Mouse (Mus musculus) brain, embryonic 18.5 days (tissue): ENCODE measurements around the gene Plxna2.

Experiments
- DNase-seq: peaks from one replicate; pipeline ENCODE4 v3.0.0-alpha.2; 2012; ENCODE audit warnings: low read depth, low spot score

Gene Plxna2

DNA sequence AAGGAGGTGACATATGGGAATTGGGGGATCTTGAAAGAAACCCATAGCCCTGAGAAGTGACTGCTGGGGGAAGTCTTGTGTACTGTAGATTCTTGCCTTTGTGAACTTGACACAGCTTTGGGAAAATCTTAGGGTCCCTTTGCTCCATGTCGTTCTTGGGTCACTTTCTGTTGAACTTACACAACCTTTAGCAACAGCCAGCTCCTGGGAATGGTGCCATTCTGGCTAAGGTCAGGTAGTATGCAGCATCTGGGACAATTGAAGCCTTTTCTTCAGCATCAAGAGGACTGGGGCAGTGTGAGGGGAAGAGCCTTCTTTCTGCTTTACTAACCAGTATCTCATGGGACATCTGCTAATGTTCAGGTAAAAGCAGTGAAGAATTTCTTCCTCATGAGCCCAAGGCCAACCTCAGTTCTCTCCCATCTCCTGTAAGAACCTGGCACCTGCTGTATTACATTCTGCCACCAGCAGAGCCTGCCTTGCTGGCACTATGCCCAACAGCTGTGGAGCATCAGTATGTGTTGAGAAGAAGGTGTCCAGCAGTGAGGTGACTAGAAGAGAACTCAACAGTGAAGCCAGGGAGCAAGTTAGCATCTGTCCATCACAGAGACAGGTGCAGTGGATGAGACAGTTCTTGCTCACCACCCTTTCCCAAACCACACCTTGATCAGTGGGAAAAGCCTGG lies 86.3 kb downstream of the Plxna2 start:
- DNase-seq: no peak

DNA sequence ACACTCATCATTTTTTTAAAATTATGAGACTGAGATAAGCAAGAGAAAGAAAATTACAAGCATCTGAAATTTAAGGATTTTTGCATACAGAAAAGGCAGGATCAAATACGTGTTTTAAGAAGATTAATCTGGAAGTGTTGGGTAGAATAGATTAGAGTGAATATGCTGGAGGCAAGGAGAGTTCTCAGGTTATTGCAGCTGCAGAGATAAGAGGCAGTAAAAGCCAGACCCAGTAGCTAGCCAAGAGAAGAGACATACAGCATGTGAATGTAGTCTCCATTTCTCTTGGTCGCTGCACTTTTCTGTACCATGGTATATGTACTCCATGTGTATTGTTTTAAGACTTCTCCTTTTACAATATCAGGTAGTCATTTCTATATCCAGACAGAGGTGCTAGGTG lies 88.5 kb downstream of the Plxna2 start:
- DNase-seq: no peak

DNA sequence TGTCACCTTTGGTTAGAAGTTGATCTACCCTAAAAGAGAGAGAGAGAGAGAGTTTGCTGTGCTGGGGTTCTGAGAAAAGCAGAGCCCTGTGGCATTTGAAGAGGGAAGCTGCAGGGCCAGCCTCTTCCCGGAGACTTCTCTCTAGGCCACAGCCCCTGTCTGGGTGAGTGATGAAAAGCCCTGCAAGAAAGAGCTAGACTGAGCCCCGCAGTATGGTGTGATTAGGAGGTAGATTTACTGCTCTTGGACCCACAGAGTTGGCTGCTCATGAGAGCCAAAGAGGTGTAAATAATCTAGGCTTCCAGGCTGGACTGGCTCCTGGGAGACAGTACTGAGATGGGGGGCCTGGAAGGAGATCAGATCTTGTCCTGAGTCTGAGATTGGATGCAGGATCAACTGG lies 94.4 kb downstream of the Plxna2 start:
- DNase-seq: no peak

DNA sequence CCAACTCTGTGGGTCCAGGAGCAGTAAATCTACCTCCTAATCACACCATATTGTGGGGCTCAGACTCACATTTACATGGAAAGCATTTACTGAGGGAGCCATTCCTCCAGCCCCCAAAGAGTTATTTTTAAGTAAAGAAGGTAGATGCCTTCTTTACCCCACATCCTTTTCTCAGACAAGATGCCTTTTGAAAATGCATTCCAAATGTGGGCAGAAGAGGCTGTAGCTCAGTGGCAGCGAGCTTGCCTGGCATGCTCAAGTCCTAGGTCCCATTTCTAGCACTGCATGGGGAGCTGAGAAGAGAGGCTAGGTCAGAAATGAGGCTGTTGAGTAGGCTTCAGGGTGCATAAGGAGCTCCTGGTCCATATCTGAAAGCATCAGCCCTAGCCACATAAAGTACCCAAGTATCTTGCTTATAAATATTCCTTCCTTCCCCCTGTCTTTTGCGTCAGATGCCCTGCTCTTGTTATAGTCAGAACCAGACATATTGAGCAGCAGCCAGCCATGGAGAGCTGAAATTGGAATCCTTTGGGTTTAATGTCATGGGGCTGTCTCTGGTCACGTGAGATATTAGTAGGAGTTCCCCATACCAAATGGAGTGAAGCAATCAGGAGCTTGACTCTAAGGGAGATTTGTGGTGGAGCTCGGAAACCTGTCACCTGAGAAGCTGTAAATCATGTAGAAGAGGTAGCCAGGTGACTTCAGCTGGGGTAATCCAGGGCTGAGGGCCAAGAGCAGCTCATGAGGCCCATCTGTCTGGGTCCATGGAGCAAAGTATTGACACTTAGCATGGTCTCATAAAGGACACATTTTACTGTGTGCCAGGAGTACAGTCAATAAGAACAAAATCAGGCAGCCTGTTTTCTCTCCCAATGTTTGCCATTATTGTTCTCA lies 96.4 kb downstream of the Plxna2 start:
- no peak for DNase-seq

DNA sequence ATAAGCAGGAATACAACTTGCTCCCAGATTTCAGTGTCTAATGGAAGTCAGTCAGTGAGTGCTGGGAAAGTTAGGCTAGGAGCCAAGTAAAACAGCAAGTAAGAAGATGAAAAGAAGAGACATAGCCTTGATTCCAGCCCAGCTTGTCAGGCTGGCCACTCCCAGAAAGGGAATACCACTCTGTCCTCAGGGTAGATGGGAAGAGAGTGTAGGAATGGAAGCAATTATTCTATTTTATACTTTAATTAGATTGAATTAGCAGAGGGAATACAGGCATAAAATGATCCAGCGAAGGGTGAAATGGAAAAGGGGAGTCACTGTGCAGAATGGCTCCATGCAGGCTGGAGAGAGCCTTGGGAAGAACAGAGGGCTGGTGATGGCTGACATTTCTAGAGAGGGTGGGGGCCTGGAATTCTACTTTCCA lies 99.4 kb downstream of the Plxna2 start:
- no peak for DNase-seq

DNA sequence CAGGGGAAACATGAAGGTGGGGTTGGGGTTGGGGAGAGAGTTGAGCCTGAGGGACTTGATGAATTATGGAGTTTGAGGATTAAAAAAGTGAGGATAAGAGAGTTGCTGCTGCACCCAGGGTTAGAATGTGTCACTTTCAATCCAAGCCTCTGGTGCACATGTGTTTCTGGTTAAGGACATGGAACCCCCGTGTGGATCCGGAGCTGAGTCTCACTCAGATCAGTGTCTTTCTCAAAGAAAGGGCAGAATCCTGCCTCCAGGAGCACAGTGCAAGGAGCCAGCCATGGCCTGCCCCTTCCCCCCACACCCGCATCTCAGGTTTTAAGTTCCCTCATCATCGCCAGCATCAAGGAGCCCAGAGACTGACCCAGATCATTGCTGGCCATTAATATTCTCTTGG lies 102.4 kb downstream of the Plxna2 start:
- no peak for DNase-seq

DNA sequence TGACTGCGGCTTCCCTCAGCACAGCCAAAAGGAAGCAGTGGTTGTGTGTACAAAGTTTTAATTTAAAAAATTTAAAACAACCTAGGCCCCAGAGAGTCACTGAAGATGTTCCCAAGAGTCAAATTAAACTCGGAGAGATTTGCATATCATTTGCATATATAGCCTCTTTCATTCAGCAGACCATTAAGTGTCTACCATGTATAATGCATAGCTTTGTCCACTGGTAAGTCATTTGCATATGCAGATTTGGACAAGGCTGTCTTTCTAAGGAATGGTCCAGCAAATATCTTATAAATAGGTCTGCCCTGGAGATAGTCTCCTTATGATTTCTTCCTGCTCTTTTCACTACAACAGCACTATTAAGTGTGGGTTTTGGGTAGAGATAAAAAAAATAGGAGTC lies 103.2 kb downstream of the Plxna2 start:
- DNase-seq: no peak

DNA sequence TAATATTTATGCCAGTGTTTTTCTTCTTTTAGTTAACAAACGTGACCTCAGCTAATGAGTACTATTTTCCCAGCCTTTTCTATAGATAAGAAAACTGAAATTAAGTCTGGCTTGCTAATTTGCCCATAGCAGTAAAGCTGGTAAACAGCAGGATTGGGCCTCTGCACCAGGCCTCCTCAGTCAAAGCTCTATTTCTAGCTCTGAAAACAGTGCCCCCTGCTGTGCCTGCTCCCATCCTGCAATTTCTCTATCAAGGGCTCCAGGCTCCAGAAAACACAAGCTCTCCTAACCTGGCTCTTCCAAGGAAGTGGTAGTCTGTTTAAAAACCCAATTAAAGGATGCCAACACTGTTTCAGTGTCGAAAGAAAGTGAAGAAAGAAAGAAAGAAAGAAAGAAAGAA lies 104.3 kb downstream of the Plxna2 start:
- DNase-seq: no peak

DNA sequence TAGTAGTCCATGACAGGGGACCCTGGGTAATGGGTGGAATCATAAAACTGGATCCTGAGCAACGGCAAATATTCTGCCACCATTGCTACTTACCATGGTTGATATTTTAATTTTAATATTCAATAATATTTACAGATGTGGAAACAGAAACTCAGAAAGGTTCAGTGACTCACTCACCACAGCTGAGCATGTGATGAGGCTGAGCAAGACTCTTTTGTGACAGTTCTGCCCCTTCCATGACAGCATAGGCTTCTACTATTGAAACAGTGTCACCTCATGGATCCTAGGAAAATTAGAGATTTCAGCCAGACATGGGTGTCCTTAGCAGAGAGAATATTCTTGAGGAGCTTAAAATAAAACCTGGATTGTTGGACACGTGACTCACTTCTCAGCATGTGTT lies 116.8 kb downstream of the Plxna2 start:
- DNase-seq: no peak

DNA sequence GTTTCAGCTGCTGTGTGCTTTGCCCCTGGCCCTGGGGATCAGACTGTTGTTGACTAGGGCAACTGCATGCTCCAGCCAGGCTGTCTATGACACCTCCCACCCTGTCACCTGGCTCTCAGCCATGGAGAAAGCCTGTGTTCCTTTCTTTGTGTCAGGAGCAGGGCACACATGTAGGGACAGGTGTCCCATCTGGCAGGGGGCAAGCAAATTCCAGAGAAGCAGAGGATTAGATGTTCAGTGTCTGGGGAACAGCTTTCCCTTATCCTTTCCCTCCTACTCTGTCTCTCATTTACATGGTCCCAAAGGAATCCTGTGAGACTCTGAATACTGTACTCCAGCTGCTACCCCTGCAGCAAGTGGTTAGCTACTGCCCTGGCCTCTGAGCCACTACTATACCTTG lies 121.9 kb downstream of the Plxna2 start:
- DNase-seq: no peak

DNA sequence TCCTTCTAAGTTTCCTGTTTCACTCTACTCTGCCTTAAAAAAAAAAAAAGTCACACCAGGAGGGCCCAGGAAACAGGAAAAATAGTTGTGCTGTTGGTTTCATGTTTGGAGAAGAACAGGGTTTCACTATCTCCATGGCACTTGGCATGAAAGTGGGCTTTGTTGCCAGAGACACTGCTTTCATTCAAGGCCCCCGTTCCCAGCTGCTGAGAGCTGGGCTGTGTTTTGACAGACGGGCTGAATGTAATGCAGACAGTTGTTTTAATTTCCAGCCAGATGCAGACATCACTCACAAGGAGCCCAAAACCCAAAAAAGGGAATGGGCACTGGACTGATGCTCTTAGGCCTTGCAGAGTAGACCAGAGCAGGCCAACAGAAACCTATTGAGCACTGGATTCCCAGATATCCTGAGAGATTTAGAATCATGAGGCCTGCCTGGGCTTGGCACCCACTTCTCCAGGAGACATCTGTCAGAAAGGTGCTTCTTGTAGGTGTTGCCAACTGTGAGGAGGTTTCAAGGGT lies 124.9 kb downstream of the Plxna2 start:
- DNase-seq: no peak

DNA sequence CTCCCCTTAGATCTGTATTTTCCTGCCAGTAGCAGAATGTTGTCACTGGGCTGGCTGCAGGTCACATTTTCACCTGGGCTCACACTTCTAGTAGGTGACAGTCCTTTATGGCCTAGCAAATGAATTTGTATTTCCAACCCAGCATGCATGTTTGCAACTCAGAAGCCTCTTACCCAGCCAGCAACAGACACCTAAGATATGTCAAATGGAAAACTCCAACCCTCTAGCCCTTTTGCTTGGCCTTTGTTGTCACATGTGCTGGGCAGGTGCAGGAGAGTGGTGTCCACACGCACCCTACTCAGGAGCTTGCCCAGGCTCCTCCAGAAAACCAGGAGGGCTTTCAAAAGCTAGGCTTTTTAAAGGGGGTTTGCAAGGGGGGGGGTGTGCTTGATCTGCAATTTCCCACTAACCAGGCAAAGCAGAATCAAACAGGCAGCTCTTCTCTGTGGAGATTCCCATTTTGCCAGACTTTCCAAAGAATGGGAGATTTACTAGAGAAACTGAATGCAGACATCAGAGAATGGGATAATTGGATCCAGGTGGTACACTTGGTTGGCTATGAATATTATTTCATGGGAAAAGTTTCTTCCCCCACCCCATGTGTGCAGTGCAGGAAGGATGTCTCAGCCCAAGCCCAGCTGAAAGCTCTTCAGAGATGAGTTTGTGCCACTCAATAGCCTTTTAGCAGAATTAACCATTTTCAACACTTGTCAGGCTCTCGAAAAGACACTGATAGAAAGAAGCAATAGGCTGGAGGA lies 127.3 kb downstream of the Plxna2 start:
- no peak for DNase-seq

DNA sequence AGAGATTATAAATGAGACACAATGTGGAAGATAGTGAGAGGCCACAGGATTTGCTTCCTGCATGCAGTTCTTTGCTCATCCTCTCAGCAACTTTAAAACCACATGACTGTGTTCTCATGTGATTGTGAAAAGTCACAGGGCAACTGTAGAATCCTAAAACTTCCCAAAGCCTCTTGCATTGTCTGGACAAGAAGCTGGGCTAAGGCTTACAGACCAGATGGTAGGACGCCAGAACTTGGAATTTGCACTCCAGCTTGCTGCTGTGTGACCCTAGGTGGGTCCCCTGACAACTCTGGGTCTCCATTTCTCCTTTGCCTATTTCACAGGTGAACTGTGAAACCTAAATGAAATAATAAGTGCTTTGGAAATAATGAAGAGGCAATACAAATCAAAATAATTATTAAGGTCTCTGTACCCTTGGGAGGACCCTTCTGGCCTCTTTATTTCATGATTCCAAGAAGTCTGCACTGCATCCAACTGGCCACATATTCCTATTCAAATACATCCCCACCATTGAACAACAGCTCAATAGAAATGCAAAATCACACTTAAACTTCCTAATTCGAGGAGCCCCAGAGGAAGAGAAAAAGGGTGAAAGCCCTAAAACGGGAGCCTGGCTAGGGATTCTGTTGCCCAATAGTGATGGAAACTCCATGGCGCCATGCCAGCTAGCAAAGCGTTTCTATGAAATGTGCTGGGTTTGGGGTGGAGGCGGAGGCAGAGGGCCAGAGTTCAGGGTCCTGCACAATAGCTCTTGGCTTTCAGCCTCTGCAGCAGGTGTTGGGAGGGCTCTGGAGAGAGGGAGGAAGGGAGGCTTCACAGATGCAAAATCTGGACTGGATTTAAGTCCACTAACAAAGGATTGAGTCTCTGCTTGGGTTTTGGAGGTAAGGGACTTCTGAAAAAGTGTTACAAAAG lies 128.6 kb downstream of the Plxna2 start:
- peak; percentile 74 for DNase-seq

DNA sequence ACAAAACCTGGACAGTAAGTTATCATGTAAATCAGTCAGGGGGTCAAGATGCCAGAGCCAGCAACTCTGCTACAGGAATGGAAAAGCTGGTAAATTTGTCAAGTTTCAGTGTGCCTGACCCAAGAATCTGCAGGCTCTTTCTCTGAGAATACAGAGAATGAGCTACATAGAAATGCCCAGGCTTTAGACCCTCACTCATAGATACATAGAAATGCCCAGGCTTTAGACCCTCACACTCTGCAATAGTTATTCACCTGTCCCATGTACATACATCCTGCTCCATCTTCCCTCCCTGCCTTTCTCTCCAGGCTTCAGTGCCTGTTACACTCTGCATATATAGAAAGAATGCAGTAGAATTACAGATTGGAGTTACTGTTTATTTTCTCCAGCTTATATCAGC lies 129.2 kb downstream of the Plxna2 start:
- no peak for DNase-seq

DNA sequence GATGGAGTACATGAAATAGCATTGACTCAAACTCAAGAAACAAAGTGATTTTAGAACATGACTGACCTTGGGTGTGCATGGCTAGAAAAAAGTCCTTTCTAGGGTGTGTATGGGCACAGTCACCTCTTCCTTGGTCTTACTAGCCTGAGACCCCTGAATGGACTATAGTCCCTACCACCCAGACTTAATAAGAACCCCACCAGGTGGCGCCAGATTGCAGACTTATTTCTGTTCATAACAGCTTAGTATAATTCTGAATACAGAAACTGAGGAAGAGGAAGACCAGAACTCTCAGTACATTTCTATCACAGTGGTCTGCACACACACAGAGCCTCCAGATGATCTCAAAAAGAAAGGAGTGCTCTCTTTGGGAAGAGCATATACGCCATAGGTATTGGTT lies 135.2 kb downstream of the Plxna2 start:
- no peak for DNase-seq

DNA sequence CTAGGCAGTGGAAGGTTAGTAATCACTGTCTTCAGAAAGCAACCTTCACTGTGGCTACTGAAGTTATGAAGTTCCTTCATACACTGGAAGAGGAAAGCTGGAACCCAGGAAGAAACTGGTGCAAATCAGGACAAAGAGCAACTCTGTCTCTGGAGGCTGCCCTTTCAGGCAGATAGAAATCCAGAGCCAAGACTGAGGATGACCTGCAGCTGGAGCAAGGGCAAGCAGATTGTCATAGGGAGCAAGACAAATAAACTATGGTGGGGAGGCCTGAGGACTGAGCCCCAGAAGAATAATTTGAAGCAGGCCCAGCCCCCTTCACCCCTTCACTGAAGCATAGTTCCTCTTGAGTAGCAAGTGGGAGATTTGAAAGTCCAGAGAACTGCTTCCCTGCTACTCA lies 138.0 kb downstream of the Plxna2 start:
- no peak for DNase-seq

DNA sequence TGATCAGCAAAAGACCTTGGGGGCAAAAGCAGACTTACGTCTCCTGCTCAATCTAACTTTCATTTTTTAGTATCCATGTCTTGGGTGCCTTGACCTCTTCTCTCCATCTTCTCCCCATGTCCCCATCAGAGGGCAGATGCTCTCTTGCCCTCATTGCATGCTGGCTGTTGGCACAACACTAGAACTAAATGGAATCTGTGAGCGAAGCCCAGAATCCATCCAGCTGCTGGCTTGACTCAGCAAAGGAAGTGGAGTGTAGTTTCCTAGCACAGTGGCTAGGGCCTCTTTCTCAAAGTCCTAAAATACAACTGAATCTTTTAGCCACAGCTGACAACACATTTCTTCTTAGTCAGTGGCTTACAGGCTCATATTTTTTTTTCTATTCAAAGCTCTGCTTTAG lies 138.4 kb downstream of the Plxna2 start:
- DNase-seq: no peak

DNA sequence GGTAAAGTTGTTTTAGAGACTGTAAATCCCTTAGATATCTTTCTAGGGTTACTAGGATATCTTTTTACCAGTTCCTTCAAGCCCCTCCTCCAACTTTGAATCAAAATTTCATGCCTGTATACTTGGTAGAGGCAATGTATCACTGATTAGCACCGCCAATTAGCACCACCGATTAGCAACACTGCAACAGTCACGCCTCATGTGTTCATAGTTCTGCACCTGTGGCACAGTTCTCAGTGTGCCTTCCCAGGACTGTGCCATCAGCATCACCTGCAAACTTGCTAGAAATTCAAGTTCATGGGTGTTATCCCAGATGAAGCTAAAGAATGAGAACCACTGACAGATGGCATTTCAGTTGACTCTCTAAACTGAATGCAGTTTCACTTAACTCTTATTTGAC lies 138.8 kb downstream of the Plxna2 start:
- no peak for DNase-seq

DNA sequence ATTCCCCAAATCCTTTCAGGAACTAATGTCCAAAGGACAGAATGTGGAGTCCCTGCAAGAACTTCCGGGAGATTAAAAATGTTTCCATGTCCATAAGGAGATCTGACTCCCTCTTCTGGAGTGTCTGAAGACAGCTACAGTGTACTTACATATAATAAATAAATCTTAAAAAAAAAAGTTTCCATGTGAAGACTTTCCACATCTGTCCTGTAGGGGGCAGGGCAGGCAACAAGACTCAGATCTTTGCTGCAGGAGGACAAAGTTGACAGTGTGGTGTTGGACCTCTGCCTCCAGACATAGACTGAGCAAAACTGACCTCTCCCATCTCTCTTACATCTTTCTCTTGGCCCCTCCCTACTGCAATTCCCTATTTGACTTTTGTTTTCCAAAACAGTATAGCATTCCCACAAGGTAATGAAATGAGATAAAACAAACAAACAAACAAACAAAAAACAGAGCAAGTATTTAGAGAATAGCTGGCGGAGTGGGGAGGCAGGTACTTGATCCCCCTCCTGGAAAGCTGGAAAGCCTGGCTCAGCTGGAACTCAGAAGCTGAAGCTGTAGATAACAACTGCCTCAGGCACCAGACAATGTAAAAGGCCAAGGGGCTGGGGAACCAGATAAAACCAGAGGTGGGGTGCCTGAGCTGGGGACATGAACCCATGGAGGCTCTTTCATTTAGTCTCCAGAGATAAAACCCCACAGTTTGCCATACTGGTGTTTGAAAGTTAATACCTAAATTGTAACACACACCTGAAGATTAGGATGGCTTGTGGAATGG lies 143.6 kb downstream of the Plxna2 start:
- no peak for DNase-seq

DNA sequence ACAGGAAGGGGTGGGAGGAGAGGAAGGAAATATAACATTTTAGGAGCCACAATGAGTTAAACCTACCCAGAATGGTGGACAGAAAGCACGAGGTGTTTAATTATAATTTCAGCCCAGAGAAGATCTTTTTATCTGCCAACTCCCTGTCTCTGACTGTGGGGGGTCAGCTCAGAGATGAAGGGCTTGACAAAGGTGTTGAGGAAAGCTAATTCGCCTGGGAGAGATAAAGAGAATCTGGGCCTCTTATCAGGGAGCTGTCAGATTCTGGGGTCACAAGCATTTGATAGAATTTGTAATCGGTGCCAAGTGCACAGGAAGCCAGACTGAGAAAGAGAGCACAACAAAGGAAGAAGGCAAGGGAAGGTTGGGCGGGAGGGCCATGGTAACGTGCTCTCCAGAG lies 144.9 kb downstream of the Plxna2 start:
- no peak for DNase-seq
